Mouse (Mus musculus) hindbrain, embryonic 12.5 days (tissue): ENCODE results near the gene Galntl5. TPM values are rescaled to one million over a fixed set of nuclear protein-coding genes. Genes with fewer than 3 reads are reported as not detected.
"Not testable (repeated sequence)": the region's sequence is repeated elsewhere in the genome, so short reads cannot be mapped to it uniquely, and the experiment has no call there.

Source experiments
- ATAC-seq: fragments of 200-750 bp; cut with Nextera tagmentation; 2 replicates; pipeline ENCODE4 v1.8.0; 2017; ENCODE audit warnings: moderate TSS enrichment; ENCODE audit not compliant: low FRiP score
- H3K27ac ChIP-seq: fragments of 300-500 bp; sonication (generic); 2 replicates; pipeline ENCODE4 v1.5.1; 2016; ENCODE audit warnings: mild to moderate bottlenecking
- H3K27me3 ChIP-seq: fragments of 300-500 bp; sonication (generic); 2 replicates; pipeline ENCODE4 v1.6.1; 2016; ENCODE audit warnings: mild to moderate bottlenecking
- H3K36me3 ChIP-seq: fragments of 300-500 bp; sonication (generic); 2 replicates; pipeline ENCODE4 v1.6.1; 2016; ENCODE audit warnings: mild to moderate bottlenecking
- H3K4me1 ChIP-seq: fragments of 300-500 bp; sonication (generic); 2 replicates; pipeline ENCODE4 v1.6.1; 2016
- H3K4me2 ChIP-seq: fragments of 300-500 bp; sonication (generic); replicated peaks from 2 replicates; pipeline ENCODE4 v1.6.1; 2016; ENCODE audit warnings: mild to moderate bottlenecking
- H3K4me3 ChIP-seq: fragments of 300-500 bp; sonication (generic); 2 replicates; pipeline ENCODE4 v1.5.1; 2016; ENCODE audit warnings: mild to moderate bottlenecking
- H3K9ac ChIP-seq: fragments of 300-500 bp; sonication (generic); 2 replicates; pipeline ENCODE4 v1.6.1; 2016; ENCODE audit warnings: mild to moderate bottlenecking, moderate library complexity
- H3K9me3 ChIP-seq: fragments of 300-500 bp; sonication (generic); replicated peaks from 2 replicates; pipeline ENCODE4 v1.6.1; 2016; ENCODE audit warnings: mild to moderate bottlenecking
- WGBS: fragments of 180-500 bp; shearing (Covaris S2); methylation state at CpG from one replicate; pipeline ENCODE4 v1.1.7; 2016; 5-methylcytosine and 5-hydroxymethylcytosine counted together
- polyA plus RNA-seq: library from polyadenylated mRNA; unstranded; fragments of >200 nt; fragmentation: Nextera tagmentation; extraction: Ambion mirVana; gene quantifications from 2 replicates; pipeline ENCODE4 v1.2.1, GENCODE M21; 2016

The Galntl5 gene
- polyA plus RNA-seq, 1 experiment from 2014 or later = not detected

- not testable (repeated sequence) for H3K9me3 ChIP-seq, H3K4me2 ChIP-seq, H3K27me3 ChIP-seq, H3K4me3 ChIP-seq, H3K9ac ChIP-seq, ATAC-seq, H3K4me1 ChIP-seq, H3K27ac ChIP-seq, H3K36me3 ChIP-seq
Measured at GRCm38 (mm10) chr5:25213216-25213615, 32.0 kb downstream of the Galntl5 start.

DNA sequence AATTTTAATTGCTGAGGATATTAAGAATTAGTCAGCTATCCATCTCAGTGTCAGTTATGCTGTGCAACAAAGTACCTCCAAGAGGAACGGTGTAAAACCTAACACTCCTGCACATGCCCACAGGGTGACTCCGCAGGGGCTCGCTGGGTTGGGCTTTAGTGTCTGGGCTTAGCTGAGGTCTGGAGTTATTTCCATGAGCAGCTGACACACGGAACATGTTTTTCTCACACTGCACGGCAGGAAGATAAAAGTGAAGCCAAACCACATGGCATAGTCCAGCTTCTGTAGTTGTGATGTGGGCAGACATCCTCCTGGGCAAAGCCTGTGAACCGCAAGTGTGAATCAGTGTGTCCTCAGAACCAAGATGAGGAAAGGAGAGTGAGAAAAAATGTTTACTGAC lies 33.7 kb downstream of the Galntl5 start:
- 84% methylated on average over 6 of the region's 6 CpGs for WGBS
- H3K36me3 ChIP-seq = no peaks in the 10 kb centered on the region
- H3K4me2 ChIP-seq = no peak overlapping the region

GRCm38 (mm10) chr5:25221604-25222003 lies 40.3 kb downstream of the Galntl5 start, which contains the start of gene Galnt11:
Gene Galnt11 (plus strand): TSS chr5:25221904.
- peaks cover 9% of the 10 kb centered on the region for H3K4me1 ChIP-seq
- 92% methylated on average over 3 of the region's 3 CpGs for WGBS
- H3K9ac ChIP-seq = peak within 1 kb of the TSS; percentile 88
- no peak for ATAC-seq
- peak within 1 kb of the TSS; percentile 58 for H3K4me2 ChIP-seq
- no peaks in the 10 kb centered on the region for H3K36me3 ChIP-seq
- H3K27ac ChIP-seq = peak within 1 kb of the TSS; percentile 85
- no peaks in the 10 kb centered on the region for H3K9me3 ChIP-seq
- peak within 1 kb of the TSS; percentile 80 for H3K4me3 ChIP-seq
- no peaks in the 10 kb centered on the region for H3K27me3 ChIP-seq

More for the DNA sequence above, 33.7 kb downstream of the Galntl5 start:
- no peaks in the 10 kb centered on the region for H3K4me1 ChIP-seq
- H3K27ac ChIP-seq = no peak overlapping the region
- no peak overlapping the region for H3K9ac ChIP-seq
- H3K27me3 ChIP-seq = no peaks in the 10 kb centered on the region
- no peak for ATAC-seq
- no peaks in the 10 kb centered on the region for H3K9me3 ChIP-seq
- H3K4me3 ChIP-seq = no peak overlapping the region

DNA sequence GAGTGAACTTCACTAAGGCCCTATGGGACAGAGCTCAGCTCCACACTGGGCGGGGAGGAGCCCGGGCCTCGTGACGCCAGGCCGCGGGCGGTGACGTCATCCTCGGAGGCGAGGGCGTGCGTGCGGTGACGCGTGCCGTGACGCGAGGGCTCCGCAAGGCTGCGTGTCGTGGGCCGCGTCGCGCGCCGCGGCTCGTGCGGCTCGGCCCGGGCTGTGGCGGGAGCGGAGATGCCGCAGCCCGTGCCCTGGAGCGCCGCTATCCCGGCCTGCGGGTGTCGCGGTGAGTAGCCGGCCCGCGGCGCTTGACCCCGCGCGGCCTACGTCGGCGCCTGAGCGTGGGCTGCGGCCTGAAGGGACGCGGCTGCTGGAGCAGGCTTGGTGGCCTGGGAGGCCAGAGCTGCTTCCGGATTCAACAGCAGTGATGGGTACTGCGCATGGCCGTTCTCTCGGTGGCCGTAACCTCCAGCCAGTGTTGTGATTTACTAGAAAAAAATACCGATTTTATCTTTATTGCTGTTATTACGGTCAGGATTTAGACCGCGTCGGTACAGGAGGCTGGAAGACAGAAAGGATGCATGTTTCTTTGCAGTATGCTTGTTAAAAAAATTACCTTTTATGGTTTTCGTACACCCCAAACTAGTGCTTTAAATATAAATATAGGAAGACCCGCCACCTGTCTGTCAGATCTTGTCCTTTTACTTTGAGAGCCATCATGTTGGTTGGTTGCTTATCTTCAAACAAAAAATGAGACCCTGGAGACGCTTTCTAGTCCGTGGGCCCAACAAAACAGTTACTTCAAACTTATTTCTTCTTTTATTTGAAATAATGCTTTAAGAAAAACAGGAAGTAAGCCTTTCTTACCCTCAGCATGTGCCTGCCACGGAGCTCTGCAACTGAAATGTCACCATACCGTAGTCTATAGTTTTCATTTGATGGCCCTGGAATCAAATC lies 41.8 kb downstream of the Galntl5 start, which contains the start of gene E130116L18Rik:
E130116L18Rik (minus strand) TSS at position 402 of the 951 bp plus-strand sequence.
- H3K9me3 ChIP-seq = no peaks in the 10 kb centered on the region
- peak within 1 kb of the TSS; percentile 58 for H3K4me2 ChIP-seq
- peak within 1 kb of the TSS; percentile 88 for H3K9ac ChIP-seq
- no peaks in the 10 kb centered on the region for H3K36me3 ChIP-seq
- peaks cover 9% of the 10 kb centered on the region for H3K4me1 ChIP-seq
- no peaks in the 10 kb centered on the region for H3K27me3 ChIP-seq
- peak within 1 kb of the TSS; percentile 80 for H3K4me3 ChIP-seq
- WGBS = 5% methylated on average over 72 of the region's 72 CpGs
- peak within 1 kb of the TSS; percentile 85 for H3K27ac ChIP-seq
- peak; percentile 97 for ATAC-seq

GRCm38 (mm10) chr5:25224377-25224776 lies 43.1 kb downstream of the Galntl5 start:
- not testable (repeated sequence) for H3K27me3 ChIP-seq, H3K27ac ChIP-seq, H3K4me3 ChIP-seq, H3K36me3 ChIP-seq, ATAC-seq, H3K9me3 ChIP-seq, H3K9ac ChIP-seq, H3K4me1 ChIP-seq
- WGBS = 90% methylated on average over 1 of the region's 1 CpGs
- H3K4me2 ChIP-seq = 0 out of 2 replicates have a peak overlapping the region, but pooled peaks have one; percentile 58

GRCm38 (mm10) chr5:25243101-25243500 lies 61.8 kb downstream of the Galntl5 start:
- ATAC-seq = no peak
- 90% methylated on average over 6 of the region's 6 CpGs for WGBS
- H3K9me3 ChIP-seq = no peaks in the 10 kb centered on the region

GRCm38 (mm10) chr5:25245806-25246472 lies 64.7 kb downstream of the Galntl5 start:
- Histone ChIP-seq H3K9ac (no peak overlapping the region), H3K27me3 (no peaks in the 10 kb centered on the region), H3K36me3 (peaks cover 30% of the 10 kb centered on the region), H3K4me3 (no peak overlapping the region), H3K9me3 (no peaks in the 10 kb centered on the region), H3K27ac (no peak overlapping the region), H3K4me2 (no peak overlapping the region), H3K4me1 (no peaks in the 10 kb centered on the region)
- 90% methylated on average over 10 of the region's 10 CpGs for WGBS
- ATAC-seq = no peak

More at GRCm38 (mm10) chr5:25243101-25243500, 61.8 kb downstream of the Galntl5 start:
- H3K9ac ChIP-seq = no peak overlapping the region
- no peaks in the 10 kb centered on the region for H3K27me3 ChIP-seq
- H3K4me2 ChIP-seq = no peak overlapping the region
- peaks cover 14% of the 10 kb centered on the region; the same call in 1 of the 2 replicates for H3K36me3 ChIP-seq
- H3K27ac ChIP-seq = no peak overlapping the region
- H3K4me1 ChIP-seq = no peaks in the 10 kb centered on the region
- H3K4me3 ChIP-seq = no peak overlapping the region

DNA sequence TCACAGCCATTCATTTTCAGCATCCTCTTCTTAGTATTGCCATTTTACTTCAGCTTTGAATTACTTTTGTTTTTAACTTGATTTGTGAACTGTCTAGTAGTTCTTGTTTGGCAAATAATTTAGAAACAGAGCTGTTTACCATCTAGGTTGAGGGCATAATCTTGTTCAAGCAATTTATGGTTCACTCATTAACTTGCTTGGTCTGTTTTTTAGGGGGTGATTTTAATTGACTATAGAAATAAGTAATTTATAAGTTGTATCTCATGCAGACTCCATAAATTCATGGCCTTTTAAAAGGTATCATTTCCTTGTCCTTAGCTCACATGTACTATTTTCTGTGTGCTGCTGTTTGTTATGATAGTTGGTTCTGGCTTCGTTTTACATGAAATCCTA lies 65.2 kb downstream of the Galntl5 start:
- Histone ChIP-seq H3K9ac (no peak overlapping the region), H3K4me1 (no peaks in the 10 kb centered on the region), H3K27ac (no peak overlapping the region), H3K9me3 (no peaks in the 10 kb centered on the region), H3K36me3 (peaks cover 35% of the 10 kb centered on the region), H3K4me3 (no peak overlapping the region), H3K27me3 (no peaks in the 10 kb centered on the region), H3K4me2 (no peak overlapping the region)
- ATAC-seq = no peak
- 81% methylated on average over 1 of the region's 1 CpGs for WGBS

- no peak overlapping the region for H3K9ac ChIP-seq
- H3K27ac ChIP-seq = no peak overlapping the region
- no peak for ATAC-seq
- H3K9me3 ChIP-seq = no peaks in the 10 kb centered on the region
- H3K4me3 ChIP-seq = no peak overlapping the region
- WGBS = 89% methylated on average over 3 of the region's 3 CpGs
- H3K36me3 ChIP-seq = peaks cover 41% of the 10 kb centered on the region
- H3K4me2 ChIP-seq = no peak overlapping the region
- H3K27me3 ChIP-seq = no peaks in the 10 kb centered on the region
- H3K4me1 ChIP-seq = no peaks in the 10 kb centered on the region
Measured at GRCm38 (mm10) chr5:25247036-25247435, 65.8 kb downstream of the Galntl5 start.

DNA sequence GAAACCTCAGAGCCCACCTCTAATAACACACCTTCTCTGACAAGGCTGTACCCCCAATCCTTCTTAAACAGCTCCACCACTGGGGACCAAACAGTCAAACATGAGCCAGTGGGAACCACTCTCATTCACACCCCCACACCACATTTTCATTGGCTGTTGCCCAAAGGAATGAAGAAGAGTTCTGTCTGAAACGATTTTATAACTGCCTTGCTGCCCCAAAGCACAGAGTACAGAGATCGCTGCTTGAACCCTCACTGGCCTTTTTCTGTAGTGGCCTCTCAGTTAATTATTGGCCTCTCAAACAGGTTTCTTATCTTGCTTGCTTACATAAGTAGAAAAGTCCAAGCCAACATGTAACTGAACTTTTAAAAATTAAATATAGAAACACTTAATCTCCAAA lies 71.2 kb downstream of the Galntl5 start:
- ATAC-seq = no peak
- H3K27me3 ChIP-seq = no peaks in the 10 kb centered on the region
- WGBS = 95% methylated on average over 2 of the region's 2 CpGs
- H3K9ac ChIP-seq = no peak overlapping the region
- no peak overlapping the region for H3K4me2 ChIP-seq
- H3K27ac ChIP-seq = no peak overlapping the region
- no peaks in the 10 kb centered on the region for H3K4me1 ChIP-seq
- H3K9me3 ChIP-seq = no peaks in the 10 kb centered on the region
- peaks cover 72% of the 10 kb centered on the region for H3K36me3 ChIP-seq
- no peak overlapping the region for H3K4me3 ChIP-seq

GRCm38 (mm10) chr5:25252825-25253544 lies 71.7 kb downstream of the Galntl5 start:
- Histone ChIP-seq H3K4me1 (no peaks in the 10 kb centered on the region), H3K9ac (no peak overlapping the region), H3K9me3 (no peaks in the 10 kb centered on the region), H3K27ac (no peak overlapping the region), H3K4me3 (no peak overlapping the region), H3K36me3 (peaks cover 78% of the 10 kb centered on the region), H3K27me3 (no peaks in the 10 kb centered on the region), H3K4me2 (no peak overlapping the region)
- 95% methylated on average over 8 of the region's 8 CpGs for WGBS
- ATAC-seq = no peak

- no peak for ATAC-seq
- no peak overlapping the region for H3K4me3 ChIP-seq
- no peak overlapping the region for H3K27ac ChIP-seq
- H3K27me3 ChIP-seq = no peaks in the 10 kb centered on the region
- no peaks in the 10 kb centered on the region for H3K4me1 ChIP-seq
- no peak overlapping the region for H3K9ac ChIP-seq
- H3K36me3 ChIP-seq = peaks cover 85% of the 10 kb centered on the region
- H3K4me2 ChIP-seq = no peak overlapping the region
- WGBS = 94% methylated on average over 4 of the region's 4 CpGs
- no peaks in the 10 kb centered on the region for H3K9me3 ChIP-seq
Measured at GRCm38 (mm10) chr5:25254491-25254890, 73.2 kb downstream of the Galntl5 start.
